Mouse (Mus musculus): ENCODE results near the gene Chmp6. TPM values are rescaled to one million over a fixed set of nuclear protein-coding genes. Genes with fewer than 3 reads are reported as not detected.

The Chmp6 gene
- polyA plus RNA-seq (2014; fragmentation: Nextera tagmentation; extraction: Ambion mirVana) = 89.6 and 92.1 TPM in 2 replicates

DNA sequence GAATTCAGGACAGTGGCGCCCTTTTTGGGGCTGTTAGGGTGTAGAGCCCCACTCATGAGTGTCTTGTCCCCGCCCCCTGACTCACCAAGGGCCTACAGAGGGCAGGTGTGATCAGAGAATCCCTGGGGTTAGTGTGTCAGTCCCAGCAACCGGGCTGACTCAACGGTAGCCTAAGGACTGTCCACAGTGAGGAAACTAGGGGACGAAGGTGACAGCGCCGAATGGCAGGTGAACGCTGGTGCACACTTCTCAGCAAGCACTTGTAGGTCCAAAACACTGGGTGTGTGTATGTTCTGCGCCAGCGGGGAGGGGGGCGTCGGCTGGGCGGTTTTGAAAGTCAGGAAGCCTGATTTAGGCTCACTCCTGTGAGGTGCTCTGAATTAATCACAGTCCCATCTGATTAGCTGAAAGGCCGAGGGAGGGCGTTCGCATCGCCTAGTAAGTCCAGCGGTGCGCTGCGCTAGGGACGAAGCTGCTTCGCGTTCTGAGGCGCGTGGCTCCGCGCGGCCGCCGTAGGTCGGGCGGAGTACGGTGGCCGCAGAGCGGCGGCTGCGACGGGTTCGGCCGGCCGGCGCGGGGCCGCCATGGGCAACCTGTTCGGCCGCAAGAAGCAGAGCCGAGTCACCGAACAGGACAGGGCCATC is at the start of gene Chmp6:
Gene Chmp6, plus strand, starts transcription at position 151 of the 644 bp plus-strand sequence.
- DNase-seq (ENCODE audit: low spot score) (peak; percentile 88), ATAC-seq (ENCODE audit: insufficient read depth, low FRiP score, low TSS enrichment) (peak; percentile 77)
- Histone ChIP-seq H3K4me3 (ENCODE audit: low read depth, low read length) (peak within 1 kb of the TSS; percentile 90), H3K9me3 (ENCODE audit: control insufficient read depth, low read length) (no peaks in the 10 kb centered on the region), H3K27me3 (ENCODE audit: control insufficient read depth, insufficient read depth, low read length) (no peaks in the 10 kb centered on the region), H3K36me3 (ENCODE audit: control insufficient read depth, insufficient read depth, low read length) (peaks cover 21% of the 10 kb centered on the region), H3K9ac (ENCODE audit: low read length) (peak within 1 kb of the TSS; percentile 93), H3K4me1 (ENCODE audit: control insufficient read depth, insufficient read depth, low read length) (peaks cover 16% of the 10 kb centered on the region), H3K27ac (ENCODE audit: low read depth, low read length) (peak within 1 kb of the TSS; percentile 56), H3K4me2 (ENCODE audit: low read depth) (peak within 1 kb of the TSS; percentile 98)
- WGBS = under 1% methylated on average over 48 of the region's 48 CpGs

DNA sequence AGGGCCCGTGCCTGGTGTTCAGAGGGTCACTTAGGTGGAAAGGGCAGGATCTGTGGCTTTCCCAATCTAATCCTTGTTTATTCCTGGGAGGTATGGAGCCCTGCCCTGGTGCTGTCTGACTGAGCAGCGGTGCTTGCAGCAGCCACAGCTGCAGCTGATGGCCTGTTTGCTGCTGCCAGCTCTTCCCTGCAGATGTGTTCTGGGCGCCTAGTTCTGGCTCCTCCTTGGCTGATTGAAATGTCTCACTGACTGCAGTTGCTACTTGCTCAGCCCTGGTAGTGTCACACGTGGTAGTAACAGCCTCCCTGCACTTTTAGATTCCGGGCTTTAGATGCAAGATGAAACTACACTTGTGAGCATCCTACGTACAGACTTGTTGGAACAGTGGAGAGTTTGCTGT is 46.4 kb upstream of the Chmp6 start:
- DNase-seq (ENCODE audit: low spot score) = no peak
- Histone ChIP-seq H3K4me2 (ENCODE audit: low read depth) (no peak overlapping the region), H3K36me3 (ENCODE audit: control insufficient read depth, insufficient read depth, low read length) (peaks cover 5% of the 10 kb centered on the region), H3K9ac (ENCODE audit: low read length) (no peak overlapping the region), H3K4me3 (ENCODE audit: low read depth, low read length) (no peak overlapping the region), H3K9me3 (ENCODE audit: control insufficient read depth, low read length) (no peaks in the 10 kb centered on the region), H3K27me3 (ENCODE audit: control insufficient read depth, insufficient read depth, low read length) (no peaks in the 10 kb centered on the region), H3K27ac (ENCODE audit: low read depth, low read length) (no peak overlapping the region), H3K4me1 (ENCODE audit: control insufficient read depth, insufficient read depth, low read length) (no peaks in the 10 kb centered on the region)
- WGBS = 86% methylated on average over 6 of the region's 6 CpGs
- no peak for ATAC-seq (ENCODE audit: insufficient read depth, low FRiP score, low TSS enrichment)

DNA sequence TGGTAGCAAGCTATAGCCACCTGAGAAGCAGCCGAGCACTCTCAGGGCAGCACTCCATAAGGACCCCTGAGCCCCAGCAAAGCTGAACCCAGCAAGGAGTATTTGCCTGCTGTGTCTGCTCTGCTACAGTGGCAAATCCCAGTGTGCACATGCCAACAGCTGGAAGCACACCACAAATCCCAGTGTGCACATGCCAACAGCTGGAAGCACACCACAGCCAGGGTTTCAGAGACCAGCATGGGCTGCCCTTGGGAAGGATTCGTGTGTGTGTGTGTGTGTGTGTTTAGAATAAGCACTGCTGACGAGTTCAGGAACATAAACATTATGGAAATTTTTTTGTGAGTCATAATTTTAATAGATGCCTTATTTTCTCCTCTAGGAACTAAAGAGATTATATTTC is 45.1 kb upstream of the Chmp6 start:
- no peak for DNase-seq (ENCODE audit: low spot score)
- ATAC-seq (ENCODE audit: insufficient read depth, low FRiP score, low TSS enrichment) = no peak
- Histone ChIP-seq H3K4me3 (ENCODE audit: low read depth, low read length) (no peak overlapping the region), H3K27ac (ENCODE audit: low read depth, low read length) (no peak overlapping the region), H3K27me3 (ENCODE audit: control insufficient read depth, insufficient read depth, low read length) (no peaks in the 10 kb centered on the region), H3K36me3 (ENCODE audit: control insufficient read depth, insufficient read depth, low read length) (peaks cover 7% of the 10 kb centered on the region), H3K4me1 (ENCODE audit: control insufficient read depth, insufficient read depth, low read length) (no peaks in the 10 kb centered on the region), H3K4me2 (ENCODE audit: low read depth) (no peak overlapping the region), H3K9me3 (ENCODE audit: control insufficient read depth, low read length) (no peaks in the 10 kb centered on the region), H3K9ac (ENCODE audit: low read length) (no peak overlapping the region)
- WGBS = 84% methylated on average over 3 of the region's 3 CpGs

DNA sequence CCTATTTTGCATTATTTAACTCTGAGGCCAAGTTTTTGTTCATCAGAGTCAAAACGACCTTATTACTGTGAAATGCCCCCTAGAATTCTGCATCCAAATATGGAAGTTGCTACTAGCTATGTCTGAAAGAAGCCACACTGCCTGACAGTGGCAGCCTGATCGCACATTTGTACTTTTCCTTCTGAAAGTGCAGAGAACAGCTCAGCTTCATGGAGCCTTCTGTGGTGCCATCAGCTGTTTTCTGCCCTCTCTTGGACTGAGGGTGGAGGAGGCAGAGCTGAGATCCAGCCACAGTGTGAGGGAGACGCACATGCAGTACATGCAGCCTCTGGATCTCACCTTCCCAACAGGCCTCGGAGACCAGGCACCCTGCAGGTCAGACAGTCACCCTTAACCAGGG is 44.7 kb upstream of the Chmp6 start:
- H3K27me3 ChIP-seq (ENCODE audit: control insufficient read depth, insufficient read depth, low read length) = no peaks in the 10 kb centered on the region
- H3K36me3 ChIP-seq (ENCODE audit: control insufficient read depth, insufficient read depth, low read length) = peaks cover 7% of the 10 kb centered on the region
- DNase-seq (ENCODE audit: low spot score) (no peak), ATAC-seq (ENCODE audit: insufficient read depth, low FRiP score, low TSS enrichment) (no peak)
- H3K9me3 ChIP-seq (ENCODE audit: control insufficient read depth, low read length) = no peaks in the 10 kb centered on the region
- H3K9ac ChIP-seq (ENCODE audit: low read length) = no peak overlapping the region
- no peak overlapping the region for H3K4me2 ChIP-seq (ENCODE audit: low read depth)
- no peak overlapping the region for H3K4me3 ChIP-seq (ENCODE audit: low read depth, low read length)
- H3K27ac ChIP-seq (ENCODE audit: low read depth, low read length) = no peak overlapping the region
- WGBS = 88% methylated on average over 4 of the region's 4 CpGs
- H3K4me1 ChIP-seq (ENCODE audit: control insufficient read depth, insufficient read depth, low read length) = no peaks in the 10 kb centered on the region

DNA sequence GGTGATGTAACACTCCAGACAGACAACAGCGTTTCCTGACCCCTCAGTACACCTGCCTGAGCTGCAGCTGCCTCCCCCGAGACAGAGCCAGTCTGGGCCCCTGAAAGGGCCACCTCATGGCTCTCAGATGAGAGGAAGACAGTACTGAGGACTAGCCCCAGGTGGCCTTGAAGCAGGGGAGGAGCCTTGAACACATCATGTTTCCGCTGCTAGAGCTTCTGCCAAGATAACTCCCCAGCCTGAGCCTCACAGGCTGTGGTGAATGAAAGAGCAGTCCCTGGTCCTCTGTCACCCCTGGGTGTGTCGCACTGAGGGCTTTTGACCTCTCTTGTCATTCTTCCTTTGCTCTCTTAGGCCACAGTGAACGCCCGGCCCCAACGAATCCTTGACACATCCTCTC is 42.1 kb upstream of the Chmp6 start:
- H3K4me3 ChIP-seq (ENCODE audit: low read depth, low read length) = no peak overlapping the region
- H3K27me3 ChIP-seq (ENCODE audit: control insufficient read depth, insufficient read depth, low read length) = no peaks in the 10 kb centered on the region
- no peak for DNase-seq (ENCODE audit: low spot score)
- no peak for ATAC-seq (ENCODE audit: insufficient read depth, low FRiP score, low TSS enrichment)
- H3K27ac ChIP-seq (ENCODE audit: low read depth, low read length) = no peak overlapping the region
- no peak overlapping the region for H3K9ac ChIP-seq (ENCODE audit: low read length)
- 81% methylated on average over 7 of the region's 7 CpGs for WGBS
- H3K4me1 ChIP-seq (ENCODE audit: control insufficient read depth, insufficient read depth, low read length) = no peaks in the 10 kb centered on the region
- peaks cover 11% of the 10 kb centered on the region for H3K36me3 ChIP-seq (ENCODE audit: control insufficient read depth, insufficient read depth, low read length)
- no peaks in the 10 kb centered on the region for H3K9me3 ChIP-seq (ENCODE audit: control insufficient read depth, low read length)
- no peak overlapping the region for H3K4me2 ChIP-seq (ENCODE audit: low read depth)

DNA sequence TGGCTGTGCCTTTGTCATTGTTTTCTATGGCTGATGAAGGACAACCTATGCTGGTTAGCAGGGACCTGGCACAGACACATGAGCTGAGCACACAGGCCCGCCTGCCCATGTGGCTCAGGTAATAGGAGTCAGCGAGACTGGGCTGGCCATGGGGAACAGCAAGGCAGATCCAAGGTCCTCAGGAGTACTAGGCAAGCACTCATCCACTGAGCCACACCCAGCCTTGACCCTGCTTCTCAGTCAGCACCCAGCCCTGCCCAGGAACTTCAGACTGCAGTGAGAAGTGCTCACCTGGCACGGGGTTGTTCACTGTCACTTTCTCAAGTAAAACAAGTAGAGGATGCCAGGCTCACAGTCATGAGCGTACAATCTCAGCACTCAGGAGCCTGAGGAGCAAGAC is 39.6 kb upstream of the Chmp6 start:
- H3K4me1 ChIP-seq (ENCODE audit: control insufficient read depth, insufficient read depth, low read length) = no peaks in the 10 kb centered on the region
- no peak for ATAC-seq (ENCODE audit: insufficient read depth, low FRiP score, low TSS enrichment)
- no peak overlapping the region for H3K27ac ChIP-seq (ENCODE audit: low read depth, low read length)
- 96% methylated on average over 4 of the region's 4 CpGs for WGBS
- H3K9me3 ChIP-seq (ENCODE audit: control insufficient read depth, low read length) = no peaks in the 10 kb centered on the region
- no peak for DNase-seq (ENCODE audit: low spot score)
- no peak overlapping the region for H3K9ac ChIP-seq (ENCODE audit: low read length)
- no peak overlapping the region for H3K4me3 ChIP-seq (ENCODE audit: low read depth, low read length)
- no peak overlapping the region for H3K4me2 ChIP-seq (ENCODE audit: low read depth)
- no peaks in the 10 kb centered on the region for H3K27me3 ChIP-seq (ENCODE audit: control insufficient read depth, insufficient read depth, low read length)
- H3K36me3 ChIP-seq (ENCODE audit: control insufficient read depth, insufficient read depth, low read length) = peaks cover 12% of the 10 kb centered on the region

DNA sequence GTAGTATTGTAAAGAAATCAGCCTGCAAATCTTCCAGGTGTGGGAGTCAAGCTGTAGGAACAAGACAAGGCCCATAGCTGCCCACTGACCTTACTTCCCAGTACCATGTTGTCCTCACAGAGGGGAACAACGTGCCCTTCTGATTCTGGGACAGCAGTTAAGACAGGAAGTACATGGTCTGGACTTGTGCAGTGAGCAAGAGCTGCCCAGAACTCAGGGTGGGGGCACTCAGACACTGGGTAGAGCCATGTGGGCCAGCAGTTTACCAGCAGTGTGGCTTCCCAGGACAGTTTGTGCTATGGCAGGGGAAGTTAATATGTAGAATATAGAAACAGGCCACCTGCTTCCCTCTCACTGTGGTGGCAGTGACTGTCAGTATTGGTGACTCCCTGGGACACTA is 38.4 kb upstream of the Chmp6 start:
- DNase-seq (ENCODE audit: low spot score) = no peak
- peaks cover 9% of the 10 kb centered on the region for H3K36me3 ChIP-seq (ENCODE audit: control insufficient read depth, insufficient read depth, low read length)
- WGBS = 92% methylated on average over 1 of the region's 1 CpGs

DNA sequence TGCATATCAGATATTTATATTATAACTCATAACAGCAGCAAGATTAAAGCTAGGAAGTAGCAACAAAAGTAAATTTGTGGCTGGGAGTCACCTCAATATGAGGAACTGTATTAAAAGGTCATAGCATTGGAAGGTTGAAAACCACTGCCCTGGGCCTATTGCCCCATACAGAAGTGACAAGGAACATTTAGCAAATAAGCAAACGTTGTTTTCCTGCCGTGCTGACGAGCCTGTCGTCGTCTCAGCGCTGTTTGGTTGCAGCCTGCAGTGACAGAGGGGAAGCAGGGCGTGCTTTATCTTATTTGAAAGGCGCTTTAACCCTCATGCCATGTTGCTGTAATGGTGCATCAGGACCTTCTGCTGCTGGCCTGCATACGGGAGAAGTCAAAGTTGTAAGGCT is 37.6 kb upstream of the Chmp6 start:
- Histone ChIP-seq H3K4me3 (ENCODE audit: low read depth, low read length) (no peak overlapping the region), H3K27me3 (ENCODE audit: control insufficient read depth, insufficient read depth, low read length) (no peaks in the 10 kb centered on the region), H3K27ac (ENCODE audit: low read depth, low read length) (no peak overlapping the region), H3K36me3 (ENCODE audit: control insufficient read depth, insufficient read depth, low read length) (peaks cover 9% of the 10 kb centered on the region), H3K9me3 (ENCODE audit: control insufficient read depth, low read length) (no peaks in the 10 kb centered on the region), H3K9ac (ENCODE audit: low read length) (no peak overlapping the region), H3K4me1 (ENCODE audit: control insufficient read depth, insufficient read depth, low read length) (no peaks in the 10 kb centered on the region), H3K4me2 (ENCODE audit: low read depth) (no peak overlapping the region)
- WGBS = 87% methylated on average over 9 of the region's 9 CpGs
- DNase-seq (ENCODE audit: low spot score) = no peak
- ATAC-seq (ENCODE audit: insufficient read depth, low FRiP score, low TSS enrichment) = no peak

More for the DNA sequence above, 38.4 kb upstream of the Chmp6 start:
- Histone ChIP-seq H3K9me3 (ENCODE audit: control insufficient read depth, low read length) (no peaks in the 10 kb centered on the region), H3K27me3 (ENCODE audit: control insufficient read depth, insufficient read depth, low read length) (no peaks in the 10 kb centered on the region), H3K4me2 (ENCODE audit: low read depth) (no peak overlapping the region), H3K4me1 (ENCODE audit: control insufficient read depth, insufficient read depth, low read length) (no peaks in the 10 kb centered on the region), H3K9ac (ENCODE audit: low read length) (no peak overlapping the region), H3K4me3 (ENCODE audit: low read depth, low read length) (no peak overlapping the region), H3K27ac (ENCODE audit: low read depth, low read length) (no peak overlapping the region)
- no peak for ATAC-seq (ENCODE audit: insufficient read depth, low FRiP score, low TSS enrichment)

DNA sequence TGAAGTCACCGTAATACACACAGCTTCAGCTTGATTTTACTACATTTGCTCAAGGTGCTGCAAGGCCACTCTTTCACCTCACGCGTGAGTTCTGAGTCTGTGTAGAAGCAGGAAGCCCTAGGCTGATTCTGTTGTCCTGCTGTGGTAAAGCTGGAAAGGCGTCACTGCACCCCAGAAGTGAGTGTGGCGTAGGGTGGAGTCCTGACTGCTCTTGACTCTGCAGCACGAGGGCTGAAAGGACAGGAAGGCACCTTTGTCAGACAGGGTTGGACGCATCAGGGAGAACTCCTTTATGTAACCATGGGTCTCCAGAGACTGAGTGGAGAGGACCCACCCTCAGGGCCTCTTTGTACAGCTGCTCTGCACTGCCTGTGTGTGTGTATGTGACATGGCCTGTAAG is 36.1 kb upstream of the Chmp6 start:
- Histone ChIP-seq H3K4me2 (ENCODE audit: low read depth) (no peak overlapping the region), H3K27ac (ENCODE audit: low read depth, low read length) (no peak overlapping the region), H3K9me3 (ENCODE audit: control insufficient read depth, low read length) (no peaks in the 10 kb centered on the region), H3K4me1 (ENCODE audit: control insufficient read depth, insufficient read depth, low read length) (no peaks in the 10 kb centered on the region), H3K36me3 (ENCODE audit: control insufficient read depth, insufficient read depth, low read length) (peaks cover 8% of the 10 kb centered on the region), H3K27me3 (ENCODE audit: control insufficient read depth, insufficient read depth, low read length) (no peaks in the 10 kb centered on the region), H3K9ac (ENCODE audit: low read length) (no peak overlapping the region), H3K4me3 (ENCODE audit: low read depth, low read length) (no peak overlapping the region)
- DNase-seq (ENCODE audit: low spot score) (no peak), ATAC-seq (ENCODE audit: insufficient read depth, low FRiP score, low TSS enrichment) (no peak)
- WGBS = 91% methylated on average over 7 of the region's 7 CpGs

All from neural tube, embryonic 11.5 days (tissue).